ENCODE assay signal across 10 mouse cellular contexts in the genomic region with DNA sequence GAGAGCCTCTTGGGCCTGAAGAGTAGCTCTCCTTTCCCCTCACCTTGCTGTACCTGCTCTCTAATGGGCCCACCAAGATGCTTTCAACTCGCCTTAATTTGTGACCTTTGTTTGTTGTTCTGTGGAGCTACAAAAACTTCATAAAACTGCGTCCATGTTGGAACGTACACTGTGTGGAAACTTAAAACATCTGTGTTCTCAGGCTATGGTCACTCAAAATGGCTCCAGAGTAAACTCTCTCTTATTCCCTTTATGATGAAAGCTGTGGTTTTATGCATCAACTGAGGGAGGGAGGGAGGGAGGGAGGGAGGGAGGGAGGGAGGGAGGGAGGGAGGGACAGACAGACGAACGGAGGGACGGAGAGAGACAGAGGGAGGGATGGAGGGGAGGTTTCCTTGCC. TPM values are rescaled to one million over a fixed set of nuclear protein-coding genes. Genes with fewer than 3 reads are reported as not detected.
A peak's percentile ranks its signal among the peaks of the same experiment; 100 is the strongest.
DNase-seq lines count a peak whose midpoint lies in the region; ATAC-seq and TF ChIP-seq lines count a peak whose summit lies in the region.
"Had no signal": no experiment of that assay in that cellular context is flagged by ENCODE, and none has a peak within 500 bp of the region (broad histone marks: within the 10 kb centered on the region; RNA-seq: fewer than 3 reads in every experiment).

No protein-coding gene starts in this region.

- H3ac ChIP-seq in myocyte (ENCODE audit: control insufficient read depth, insufficient read length), result no peak overlapping the region

- H3K9ac ChIP-seq in heart, embryonic 16.5 days (ENCODE audit: low read length), result no peak overlapping the region
- H3K9ac ChIP-seq in lung, embryonic 15.5 days, result no peak overlapping the region
- H3K9ac ChIP-seq in hindbrain, embryonic 16.5 days (ENCODE audit: low read depth, low read length), result no peak overlapping the region
- H3K9ac ChIP-seq: forebrain, embryonic 15.5 days had no signal

- no peak for DNase-seq in heart, postnatal 4 days
- no peak for DNase-seq in lung, postnatal 4 days
- DNase-seq in embryonic facial prominence, embryonic 10.5 days (ENCODE audit: low spot score), result no peak

- no peak overlapping the region for H3K4me3 ChIP-seq in heart, embryonic 16.5 days (ENCODE audit: low read length)
- no peak overlapping the region for H3K4me3 ChIP-seq in lung, embryonic 15.5 days
- H3K4me3 ChIP-seq in embryonic facial prominence, embryonic 10.5 days, result no peak overlapping the region
- no peak overlapping the region for H3K4me3 ChIP-seq in myocyte
- H3K4me3 ChIP-seq in hindbrain, embryonic 16.5 days (ENCODE audit: low read length), result no peak overlapping the region
- H3K4me3 ChIP-seq: forebrain, embryonic 15.5 days; layer of hippocampus, adult 2 months had no signal

- H3K27me3 ChIP-seq in heart, embryonic 16.5 days (ENCODE audit: control insufficient read depth, insufficient read depth, low read length), result no peaks in the 10 kb centered on the region
- H3K27me3 ChIP-seq in lung, embryonic 15.5 days, result no peaks in the 10 kb centered on the region
- H3K27me3 ChIP-seq in embryonic facial prominence, embryonic 10.5 days (replicated peaks; ENCODE audit: low read depth, poor library complexity, severe bottlenecking), result no peaks in the 10 kb centered on the region
- no peaks in the 10 kb centered on the region for H3K27me3 ChIP-seq in myocyte (ENCODE audit: control insufficient read depth, insufficient read depth, insufficient read length)
- no peaks in the 10 kb centered on the region for H3K27me3 ChIP-seq in hindbrain, embryonic 16.5 days (replicated peaks; ENCODE audit: control insufficient read depth, insufficient read depth, low read length)
- H3K27me3 ChIP-seq: forebrain, embryonic 15.5 days had no signal

- peaks cover 25% of the 10 kb centered on the region for H3K4me1 ChIP-seq in heart, embryonic 16.5 days (ENCODE audit: control insufficient read depth, insufficient read depth, low read length)
- peaks cover 41% of the 10 kb centered on the region for H3K4me1 ChIP-seq in lung, embryonic 15.5 days
- peaks cover 73% of the 10 kb centered on the region for H3K4me1 ChIP-seq in embryonic facial prominence, embryonic 10.5 days
- peaks cover 29% of the 10 kb centered on the region for H3K4me1 ChIP-seq in hindbrain, embryonic 16.5 days (ENCODE audit: control insufficient read depth, insufficient read depth, low read depth, low read length)

- no peaks in the 10 kb centered on the region for H3K79me2 ChIP-seq in myocyte (ENCODE audit: control insufficient read depth, insufficient read depth)

- peak overlapping the region; percentile 76 for H3K27ac ChIP-seq in heart, embryonic 16.5 days (ENCODE audit: low read length)
- H3K27ac ChIP-seq in lung, embryonic 15.5 days, result peak overlapping the region; percentile 74
- peak overlapping the region; percentile 32; the same call in 1 of the 2 replicates for H3K27ac ChIP-seq in embryonic facial prominence, embryonic 10.5 days (replicated peaks)
- H3K27ac ChIP-seq in hindbrain, embryonic 16.5 days (ENCODE audit: low read depth, low read length), result no peak overlapping the region
- H3K27ac ChIP-seq: forebrain, embryonic 15.5 days; hindbrain, postnatal 0 days had no signal

- no peaks in the 10 kb centered on the region for H3K9me3 ChIP-seq in heart, embryonic 16.5 days (replicated peaks; ENCODE audit: control insufficient read depth, low read length)
- no peaks in the 10 kb centered on the region for H3K9me3 ChIP-seq in lung, embryonic 15.5 days
- H3K9me3 ChIP-seq in embryonic facial prominence, embryonic 10.5 days, result no peaks in the 10 kb centered on the region
- no peaks in the 10 kb centered on the region for H3K9me3 ChIP-seq in hindbrain, embryonic 16.5 days (ENCODE audit: control insufficient read depth, low read length)
- H3K9me3 ChIP-seq: forebrain, embryonic 15.5 days had no signal

- no peak for ATAC-seq in heart, embryonic 16.5 days (replicated peaks; ENCODE audit: extremely low read depth, insufficient read depth, low FRiP score)
- no peak for ATAC-seq in lung, embryonic 15.5 days (ENCODE audit: borderline replicate concordance, extremely low read depth, low FRiP score, low TSS enrichment)
- ATAC-seq in hindbrain, embryonic 16.5 days, result no peak
- ATAC-seq: forebrain, embryonic 15.5 days; hindbrain, postnatal 0 days had no signal

- WGBS in heart, embryonic 16.5 days, result 56% methylated on average over 6 of the region's 6 CpGs
- WGBS in lung, embryonic 15.5 days, result 43% methylated on average over 6 of the region's 6 CpGs
- WGBS in embryonic facial prominence, embryonic 10.5 days, result 67% methylated on average over 6 of the region's 6 CpGs
- 68% methylated on average over 6 of the region's 6 CpGs for WGBS in hindbrain, embryonic 16.5 days

- no peaks in the 10 kb centered on the region for H3K36me3 ChIP-seq in heart, embryonic 16.5 days (ENCODE audit: control insufficient read depth, insufficient read depth)
- no peaks in the 10 kb centered on the region for H3K36me3 ChIP-seq in lung, embryonic 15.5 days
- H3K36me3 ChIP-seq in embryonic facial prominence, embryonic 10.5 days (replicated peaks), result peaks cover 35% of the 10 kb centered on the region
- no peaks in the 10 kb centered on the region for H3K36me3 ChIP-seq in myocyte (ENCODE audit: control insufficient read depth, insufficient read depth)
- no peaks in the 10 kb centered on the region; the same call in 1 of the 2 replicates for H3K36me3 ChIP-seq in hindbrain, embryonic 16.5 days (ENCODE audit: control insufficient read depth, insufficient read depth, low read length)
- H3K36me3 ChIP-seq: forebrain, embryonic 15.5 days had no signal

- H3K4me2 ChIP-seq in heart, embryonic 16.5 days (ENCODE audit: low read depth, low read length), result no peak overlapping the region
- H3K4me2 ChIP-seq in lung, embryonic 15.5 days, result no peak overlapping the region
- peak overlapping the region; percentile 84 for H3K4me2 ChIP-seq in myocyte (ENCODE audit: low read depth)
- H3K4me2 ChIP-seq in hindbrain, embryonic 16.5 days (ENCODE audit: low read length), result no peak overlapping the region
- H3K4me2 ChIP-seq: forebrain, embryonic 15.5 days had no signal

- no peak for TF ChIP-seq POLR2A in myocyte (IDR thresholded peaks at IDR 0.05; ENCODE audit: insufficient read length, low read depth)

TF ChIP-seq in myocyte, 11 proteins besides CTCF, POLR2A, EP300 and RAD21:
- no peak for TF ChIP-seq REST (IDR thresholded peaks at IDR 0.05; ENCODE audit: insufficient read depth, insufficient read length)
- TF ChIP-seq TCF3 (IDR thresholded peaks at IDR 0.05; ENCODE audit: insufficient read length, low read depth), result no peak
- no peak for TF ChIP-seq POLR2AphosphoS2 (IDR thresholded peaks at IDR 0.05; ENCODE audit: insufficient read length, low read depth)
- no peak for TF ChIP-seq MYOG (IDR thresholded peaks at IDR 0.05; ENCODE audit: control insufficient read depth in 1 of 3, insufficient read depth in 1 of 3, insufficient read length in 2 of 3, low read depth in 2 of 3)
- TF ChIP-seq MYOD1 (IDR thresholded peaks at IDR 0.05; ENCODE audit: control insufficient read depth in 1 of 3, insufficient read length in 2 of 3, low read depth in 2 of 3), result no peak
- no peak for TF ChIP-seq E2F4 (IDR thresholded peaks at IDR 0.05; ENCODE audit: insufficient read depth)
- no peak for TF ChIP-seq CEBPB (IDR thresholded peaks at IDR 0.05; ENCODE audit: insufficient read depth, poor library complexity, severe bottlenecking)
- TF ChIP-seq SRF (IDR thresholded peaks at IDR 0.05; ENCODE audit: control insufficient read depth, insufficient read length, low read depth), result no peak
- TF ChIP-seq MAX (IDR thresholded peaks at IDR 0.05; ENCODE audit: low read depth), result no peak
- no peak for TF ChIP-seq USF1 (IDR thresholded peaks at IDR 0.05; ENCODE audit: low read depth)
- TF ChIP-seq TCF12 (IDR thresholded peaks at IDR 0.05; ENCODE audit: insufficient read depth, poor library complexity, severe bottlenecking), result no peak

RNA-seq across cellular contexts. Expression of gene Arhgef10l, which starts 35.7 kb away (rescaled TPM):
- 18.6 TPM in 2 replicates for polyA plus RNA-seq in heart, embryonic 16.5 days (2015; fragmentation: Nextera tagmentation; extraction: Ambion mirVana)
- 10 to 100 TPM; 45.9 to 46.7 TPM for total RNA-seq in heart, postnatal 4 days (2021)
- polyA plus RNA-seq in lung, embryonic 15.5 days (2015; fragmentation: Nextera tagmentation; extraction: Ambion mirVana), result 14.8 and 16.6 TPM in 2 replicates
- 17.9 and 18.2 TPM in 2 replicates for polyA plus RNA-seq in embryonic facial prominence, embryonic 10.5 days (2016; fragmentation: Nextera tagmentation; extraction: Ambion mirVana)
- polyA plus RNA-seq in myocyte (2012; fragmentation: generic; extraction: Trizol), result 34.7 TPM
- polyA plus RNA-seq in hindbrain, embryonic 16.5 days (2015; fragmentation: Nextera tagmentation; extraction: Ambion mirVana), result 20.7 and 24.5 TPM in 2 replicates
